Mouse (Mus musculus): ENCODE results near the gene Clrn2. TPM values are rescaled to one million over a fixed set of nuclear protein-coding genes. Genes with fewer than 3 reads are reported as not detected.

The Clrn2 gene
- polyA plus RNA-seq, 1 experiment = not detected

- peaks cover 4% of the 10 kb centered on the region; the same call in 1 of the 2 replicates for H3K36me3 ChIP-seq (ENCODE audit: control insufficient read depth, insufficient read depth, low read length)
- peaks cover 6% of the 10 kb centered on the region; the same call in 1 of the 2 replicates for H3K4me1 ChIP-seq (ENCODE audit: control insufficient read depth, insufficient read depth, low read length)
- no peak overlapping the region for H3K27ac ChIP-seq (ENCODE audit: insufficient read depth, low read depth, low read length)
- no peak for TF ChIP-seq CTCF (conservative IDR thresholded peaks at IDR 0.05; ENCODE audit: insufficient read depth, insufficient read length, low read depth, low read length)
- no peak for TF ChIP-seq POLR2A (IDR thresholded peaks at IDR 0.05; ENCODE audit: low read depth, low read length)
- 82% methylated on average over 5 of the region's 5 CpGs for whole genome bisulfite sequencing
- DNase-seq = no peak
- H3K27me3 ChIP-seq (replicated peaks; ENCODE audit: control insufficient read depth, insufficient read depth, low read length) = no peaks in the 10 kb centered on the region
- no peak overlapping the region for H3K4me3 ChIP-seq (ENCODE audit: insufficient read depth, low read depth, low read length)
Measured at GRCm38 (mm10) chr5:45497564-45497963, 44.0 kb downstream of the Clrn2 start.

DNA sequence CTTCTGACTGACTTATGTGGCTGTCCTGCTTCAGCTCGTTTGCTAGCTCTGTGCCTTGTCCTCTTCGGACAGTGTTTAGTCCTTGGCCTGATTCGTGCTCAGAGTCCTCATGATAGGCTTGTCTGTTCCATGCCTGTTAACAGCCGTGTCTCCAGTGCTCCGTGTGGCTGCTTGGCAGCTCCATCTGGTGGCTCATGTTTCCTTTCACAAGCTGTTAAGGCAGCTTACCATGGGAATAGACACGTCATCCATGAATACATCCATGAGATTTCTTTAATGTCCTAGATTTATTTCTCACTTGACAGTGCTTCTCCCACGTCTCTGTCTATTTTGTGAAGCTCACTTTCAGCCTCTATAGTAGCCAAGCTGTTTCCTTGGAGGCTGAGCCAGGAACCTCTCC, 56.5 kb downstream of the Clrn2 start:
- Histone ChIP-seq H3K36me3 (ENCODE audit: control insufficient read depth, insufficient read depth, low read length) (peaks cover 4% of the 10 kb centered on the region), H3K27ac (ENCODE audit: insufficient read depth, low read depth, low read length) (no peak overlapping the region), H3K4me3 (ENCODE audit: insufficient read depth, low read depth, low read length) (no peak overlapping the region), H3K27me3 (replicated peaks; ENCODE audit: control insufficient read depth, insufficient read depth, low read length) (no peaks in the 10 kb centered on the region), H3K4me1 (ENCODE audit: control insufficient read depth, insufficient read depth, low read length) (peaks cover 7% of the 10 kb centered on the region; the same call in 1 of the 2 replicates)
- WGBS = 66% methylated on average over 7 of the region's 7 CpGs
- TF ChIP-seq CTCF (conservative IDR thresholded peaks at IDR 0.05; ENCODE audit: insufficient read depth, insufficient read length, low read depth, low read length) = no peak
- no peak for TF ChIP-seq POLR2A (IDR thresholded peaks at IDR 0.05; ENCODE audit: low read depth, low read length)
- no peak for DNase-seq

DNA sequence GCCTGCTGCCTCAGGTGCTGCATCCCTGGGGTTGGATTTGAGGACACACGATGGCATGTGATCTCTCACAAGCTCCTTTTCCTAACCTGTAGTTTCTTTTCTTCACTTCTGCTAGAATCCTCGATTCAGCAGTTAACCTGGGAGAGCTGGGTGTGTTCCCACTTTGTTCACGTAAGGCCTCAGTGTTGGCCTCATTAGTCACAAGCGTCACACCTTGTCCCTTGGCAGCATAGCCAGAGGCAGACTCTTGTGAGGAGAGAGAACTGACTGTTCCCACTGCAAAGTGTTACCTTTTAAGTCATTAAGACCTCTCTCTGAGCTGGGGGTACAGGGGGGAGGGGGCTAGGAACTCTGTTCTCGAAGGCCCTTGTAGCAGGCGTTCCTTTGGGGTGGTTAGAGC, 59.4 kb downstream of the Clrn2 start:
- no peaks in the 10 kb centered on the region; the same call in 1 of the 2 replicates for H3K36me3 ChIP-seq (ENCODE audit: control insufficient read depth, insufficient read depth, low read length)
- H3K27ac ChIP-seq (ENCODE audit: insufficient read depth, low read depth, low read length) = peak overlapping the region; percentile 59
- peaks cover 11% of the 10 kb centered on the region; the same call in 1 of the 2 replicates for H3K4me1 ChIP-seq (ENCODE audit: control insufficient read depth, insufficient read depth, low read length)
- TF ChIP-seq CTCF (conservative IDR thresholded peaks at IDR 0.05; ENCODE audit: insufficient read depth, insufficient read length, low read depth, low read length) (no peak), POLR2A (IDR thresholded peaks at IDR 0.05; ENCODE audit: low read depth, low read length) (no peak)
- DNase-seq = peak; percentile 68
- H3K27me3 ChIP-seq (replicated peaks; ENCODE audit: control insufficient read depth, insufficient read depth, low read length) = no peaks in the 10 kb centered on the region
- 63% methylated on average over 6 of the region's 6 CpGs for WGBS
- H3K4me3 ChIP-seq (ENCODE audit: insufficient read depth, low read depth, low read length) = no peak overlapping the region

- Histone ChIP-seq H3K4me1 (ENCODE audit: control insufficient read depth, insufficient read depth, low read length) (peaks cover 11% of the 10 kb centered on the region; the same call in 1 of the 2 replicates), H3K4me3 (ENCODE audit: insufficient read depth, low read depth, low read length) (no peak overlapping the region), H3K36me3 (ENCODE audit: control insufficient read depth, insufficient read depth, low read length) (no peaks in the 10 kb centered on the region; the same call in 1 of the 2 replicates), H3K27ac (ENCODE audit: insufficient read depth, low read depth, low read length) (peak overlapping the region; percentile 96), H3K27me3 (replicated peaks; ENCODE audit: control insufficient read depth, insufficient read depth, low read length) (no peaks in the 10 kb centered on the region)
- WGBS = 80% methylated on average over 2 of the region's 2 CpGs
- TF ChIP-seq POLR2A (IDR thresholded peaks at IDR 0.05; ENCODE audit: low read depth, low read length) (no peak), CTCF (conservative IDR thresholded peaks at IDR 0.05; ENCODE audit: insufficient read depth, insufficient read length, low read depth, low read length) (peak; percentile 31; the same call in 1 of the 2 replicates)
- DNase-seq = peak; percentile 83
Measured at GRCm38 (mm10) chr5:45513511-45513910, 60.0 kb downstream of the Clrn2 start.

Other genes with a start within 250 kb of the Clrn2 start
- gene Qdpr, start 3.5 kb upstream of the Clrn2 start, polyA plus RNA-seq (2012; rRNA removed) = 415 and 434 TPM in 2 replicates
- gene Lap3, start 39.6 kb downstream of the Clrn2 start, polyA plus RNA-seq (2012; rRNA removed) = 93.2 and 96.5 TPM in 2 replicates
- gene Med28, start 66.5 kb downstream of the Clrn2 start, polyA plus RNA-seq (2012; rRNA removed) = 173 and 194 TPM in 2 replicates
- 0.11 and 0.14 TPM in 2 replicates for gene Fam184b, start 185.9 kb downstream of the Clrn2 start, polyA plus RNA-seq (2012; rRNA removed)
- gene Ncapg, start 216.2 kb downstream of the Clrn2 start, polyA plus RNA-seq (2012; rRNA removed) = 0.05 and 0.14 TPM in 2 replicates